Mouse (Mus musculus) heart, postnatal 0 days (tissue): ENCODE results near the gene Lrrc23.

Experiments
- CTCF ChIP-seq: IDR thresholded peaks from 2 replicates; pipeline ENCODE4 v1.5.1; 2016; ENCODE audit warnings: antibody characterized with exemption, control low read depth, low read depth
- EP300 ChIP-seq: IDR thresholded peaks from 2 replicates; pipeline ENCODE4 v1.6.1; 2016; ENCODE audit warnings: antibody characterized with exemption, low read depth

DNA sequence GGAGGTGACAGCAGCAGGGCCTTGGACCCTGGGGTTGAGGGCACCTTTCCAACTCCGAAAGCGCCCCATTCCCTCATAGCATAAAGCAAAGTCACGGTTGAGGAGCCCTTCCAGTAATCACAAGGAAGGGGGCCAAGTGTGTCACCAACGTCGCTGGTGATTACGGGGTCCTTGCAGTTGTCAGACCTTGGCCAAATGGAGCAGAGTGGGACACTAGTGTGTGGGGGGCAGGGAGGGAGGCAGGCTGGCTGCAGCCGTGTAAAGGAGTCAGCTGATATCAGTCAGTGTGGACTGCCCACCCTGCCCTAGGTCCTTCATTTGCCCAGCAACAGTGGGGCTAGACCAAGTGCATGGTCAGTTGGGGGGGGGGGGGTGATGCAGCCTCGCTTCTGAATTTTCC lies 34.9 kb upstream of the Lrrc23 start:
- TF ChIP-seq CTCF (no peak), EP300 (no peak)
